Mouse (Mus musculus) cortical plate, adult 2 months (tissue): ENCODE data around the gene Hbb-y.

Experiments used
- CTCF ChIP-seq: fragments of 200-500 bp; IDR thresholded peaks from 2 replicates; pipeline ENCODE4 v1.5.1; 2011; ENCODE audit warnings: mild to moderate bottlenecking, control low read depth, low read length; ENCODE audit not compliant: insufficient read depth; ENCODE audit errors: extremely low read depth
- POLR2A ChIP-seq: fragments of 200-500 bp; IDR thresholded peaks from 2 replicates; pipeline ENCODE4 v1.6.1; 2011; ENCODE audit warnings: mild to moderate bottlenecking, low read length, control low read depth; ENCODE audit not compliant: insufficient read depth; ENCODE audit errors: extremely low read depth

DNA sequence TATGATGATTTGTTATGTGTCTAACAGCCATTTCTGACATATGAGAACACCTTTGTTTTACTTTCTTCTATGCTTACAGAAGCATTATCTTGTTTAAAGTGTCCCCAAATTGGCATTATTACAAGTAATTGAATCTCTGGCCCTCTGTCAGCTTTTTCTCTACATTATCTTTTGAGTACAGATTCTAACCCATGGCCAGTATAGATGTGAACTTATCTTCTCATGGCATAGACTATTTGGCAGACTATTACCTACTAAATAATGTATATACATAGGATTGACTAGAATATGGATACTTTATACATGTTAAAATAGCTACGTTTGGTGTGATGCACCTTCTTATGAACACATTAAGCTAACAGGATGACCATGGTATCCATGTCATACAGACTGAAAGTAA is 1.7 kb upstream of the Hbb-y start:
- TF ChIP-seq CTCF (no peak), POLR2A (no peak)
